Mouse (Mus musculus): ENCODE results near the gene Gm6351. TPM values are rescaled to one million over a fixed set of nuclear protein-coding genes. Genes with fewer than 3 reads are reported as not detected.
"Not testable (repeated sequence)": the region's sequence is repeated elsewhere in the genome, so short reads cannot be mapped to it uniquely, and the experiment has no call there.

Gene Gm6351
- not detected in 2 replicates for polyA plus RNA-seq (2015; fragmentation: Nextera tagmentation; extraction: Ambion mirVana)

GRCm38 (mm10) chr5:94076085-94076484, at the start of gene Gm6351:
Gene Gm6351, plus strand, starts transcription at chr5:94076385.
- not testable (repeated sequence) for H3K4me3 ChIP-seq (replicated peaks)

GRCm38 (mm10) chr5:94070445-94070844, 5.7 kb upstream of the Gm6351 start, which contains the start of gene BC061212:
Gene BC061212, minus strand, starts transcription at chr5:94070545.
- not testable (repeated sequence) for ATAC-seq; H3K9me3 ChIP-seq; H3K4me1 ChIP-seq (replicated peaks); H3K27ac ChIP-seq; H3K36me3 ChIP-seq; H3K27me3 ChIP-seq; H3K9ac ChIP-seq (replicated peaks); H3K4me3 ChIP-seq (replicated peaks); H3K4me2 ChIP-seq (replicated peaks)
- WGBS = no CpG with 5 or more reads among the region's 1 CpGs

More at GRCm38 (mm10) chr5:94076085-94076484, at the start of gene Gm6351:
- ATAC-seq; H3K27ac ChIP-seq; H3K9ac ChIP-seq (replicated peaks); H3K36me3 ChIP-seq; H3K9me3 ChIP-seq; H3K4me1 ChIP-seq (replicated peaks); H3K4me2 ChIP-seq (replicated peaks); H3K27me3 ChIP-seq: not testable (repeated sequence)
- WGBS = no CpG with 5 or more reads among the region's 3 CpGs

Other genes starting within 250 kb of the Gm6351 start
- gene Gm7792, start 232.6 kb upstream of the Gm6351 start, polyA plus RNA-seq (2015; fragmentation: Nextera tagmentation; extraction: Ambion mirVana) = not detected in 2 replicates
- gene Gm16429, start 147.3 kb upstream of the Gm6351 start, polyA plus RNA-seq (2015; fragmentation: Nextera tagmentation; extraction: Ambion mirVana) = not detected in 2 replicates
- gene BC061212, start 5.8 kb upstream of the Gm6351 start, polyA plus RNA-seq (2015; fragmentation: Nextera tagmentation; extraction: Ambion mirVana) = not detected in 2 replicates
- not detected in 2 replicates for gene Gm3106, start 141.6 kb downstream of the Gm6351 start, polyA plus RNA-seq (2015; fragmentation: Nextera tagmentation; extraction: Ambion mirVana)
- not detected in 2 replicates for gene A430089I19Rik, start 230.4 kb downstream of the Gm6351 start, polyA plus RNA-seq (2015; fragmentation: Nextera tagmentation; extraction: Ambion mirVana)
- not detected in 2 replicates for gene Gm6502, start 238.1 kb downstream of the Gm6351 start, polyA plus RNA-seq (2015; fragmentation: Nextera tagmentation; extraction: Ambion mirVana)